Mouse (Mus musculus) forebrain, embryonic 12.5 days (tissue): Measurements from ENCODE around the gene Setx. TPM values are rescaled to one million over a fixed set of nuclear protein-coding genes. Genes with fewer than 3 reads are reported as not detected.
A peak's percentile ranks its signal among the peaks of the same experiment; 100 is the strongest.
"Not testable (repeated sequence)": the region's sequence is repeated elsewhere in the genome, so short reads cannot be mapped to it uniquely, and the experiment has no call there.

Experiments used
- ATAC-seq: fragments of 200-750 bp; cut with Nextera tagmentation; 2 replicates; pipeline ENCODE4 v1.8.0; 2017; ENCODE audit warnings: moderate TSS enrichment; ENCODE audit not compliant: low FRiP score
- H3K27ac ChIP-seq: fragments of 300-500 bp; sonication (generic); 2 replicates; pipeline ENCODE4 v1.5.1; 2016; ENCODE audit warnings: mild to moderate bottlenecking
- H3K27me3 ChIP-seq: fragments of 300-500 bp; sonication (generic); 2 replicates; pipeline ENCODE4 v1.6.1; 2016; ENCODE audit warnings: mild to moderate bottlenecking
- H3K36me3 ChIP-seq: fragments of 300-500 bp; sonication (generic); replicated peaks from 2 replicates; pipeline ENCODE4 v1.6.1; 2016; ENCODE audit warnings: mild to moderate bottlenecking
- H3K4me1 ChIP-seq: fragments of 300-500 bp; sonication (generic); 2 replicates; pipeline ENCODE4 v1.6.1; 2016
- H3K4me2 ChIP-seq: fragments of 300-500 bp; sonication (generic); 2 replicates; pipeline ENCODE4 v1.6.1; 2016; ENCODE audit warnings: mild to moderate bottlenecking, moderate library complexity
- H3K4me3 ChIP-seq: fragments of 300-500 bp; sonication (generic); replicated peaks from 2 replicates; pipeline ENCODE4 v1.5.1; 2016; ENCODE audit warnings: mild to moderate bottlenecking
- H3K9ac ChIP-seq: fragments of 300-500 bp; sonication (generic); 2 replicates; pipeline ENCODE4 v1.6.1; 2016; ENCODE audit warnings: mild to moderate bottlenecking
- H3K9me3 ChIP-seq: fragments of 300-500 bp; sonication (generic); 2 replicates; pipeline ENCODE4 v1.6.1; 2016
- WGBS: fragments of 180-500 bp; shearing (Covaris S2); methylation state at CpG from one replicate; pipeline ENCODE4 v1.1.7; 2016; 5-methylcytosine and 5-hydroxymethylcytosine counted together
- polyA plus RNA-seq: library from polyadenylated mRNA; unstranded; fragments of >200 nt; fragmentation: Nextera tagmentation; extraction: Ambion mirVana; gene quantifications from 2 replicates; pipeline ENCODE4 v1.2.1, GENCODE M21; 2016

Setx gene
- 18.6 and 19.2 TPM in 2 replicates for polyA plus RNA-seq

DNA sequence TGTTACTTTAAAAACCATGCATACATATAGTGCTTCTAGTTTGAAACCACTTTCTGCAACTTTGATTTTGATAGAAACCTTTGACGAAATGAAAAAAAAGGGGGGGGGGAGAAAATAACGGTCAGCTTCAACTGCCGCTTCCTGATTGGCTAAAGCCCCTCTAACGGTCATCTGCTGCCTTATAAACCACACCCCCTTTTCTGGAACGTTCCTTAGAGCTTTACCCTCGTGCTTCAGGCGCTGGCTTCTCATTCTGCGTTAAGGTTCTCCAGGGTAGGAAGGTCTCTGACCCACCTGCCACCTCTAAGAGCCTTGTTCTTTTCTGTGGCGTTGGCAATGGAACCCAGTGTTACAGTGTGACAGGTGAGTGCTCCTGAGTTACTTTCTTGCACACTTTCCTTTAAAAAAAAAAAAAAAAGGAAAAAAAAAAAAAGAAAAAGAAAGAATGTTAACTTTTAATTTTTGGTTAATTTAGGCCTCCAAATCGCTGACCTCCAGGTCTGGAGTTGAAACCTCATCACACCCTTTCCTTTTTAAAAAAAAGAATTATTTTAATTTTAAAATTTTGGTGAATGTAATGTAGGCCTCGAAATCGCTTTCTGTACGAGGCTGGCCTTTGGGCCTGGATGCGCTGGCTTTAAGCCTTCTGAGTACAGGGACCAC is at the start of gene Setx:
Gene Setx (plus strand): TSS at position 275 of the 663 bp plus-strand sequence.
- peak; percentile 9; the same call in 1 of the 2 replicates for ATAC-seq
- peak within 1 kb of the TSS; percentile 83 for H3K9ac ChIP-seq
- peaks cover 15% of the 10 kb centered on the region; the same call in 1 of the 2 replicates for H3K36me3 ChIP-seq
- H3K4me2 ChIP-seq = peak within 1 kb of the TSS; percentile 84
- 74% methylated on average over 14 of the region's 14 CpGs for WGBS
- H3K4me3 ChIP-seq = peak within 1 kb of the TSS; percentile 65
- no peaks in the 10 kb centered on the region for H3K27me3 ChIP-seq
- H3K27ac ChIP-seq = peak within 1 kb of the TSS; percentile 96
- no peaks in the 10 kb centered on the region for H3K9me3 ChIP-seq
- peaks cover 15% of the 10 kb centered on the region for H3K4me1 ChIP-seq

GRCm38 (mm10) chr2:29074676-29075075 is 49.3 kb upstream of the Setx start:
- Histone ChIP-seq H3K27me3 (no peaks in the 10 kb centered on the region), H3K36me3 (peaks cover 85% of the 10 kb centered on the region)
- WGBS = 92% methylated on average over 7 of the region's 7 CpGs

DNA sequence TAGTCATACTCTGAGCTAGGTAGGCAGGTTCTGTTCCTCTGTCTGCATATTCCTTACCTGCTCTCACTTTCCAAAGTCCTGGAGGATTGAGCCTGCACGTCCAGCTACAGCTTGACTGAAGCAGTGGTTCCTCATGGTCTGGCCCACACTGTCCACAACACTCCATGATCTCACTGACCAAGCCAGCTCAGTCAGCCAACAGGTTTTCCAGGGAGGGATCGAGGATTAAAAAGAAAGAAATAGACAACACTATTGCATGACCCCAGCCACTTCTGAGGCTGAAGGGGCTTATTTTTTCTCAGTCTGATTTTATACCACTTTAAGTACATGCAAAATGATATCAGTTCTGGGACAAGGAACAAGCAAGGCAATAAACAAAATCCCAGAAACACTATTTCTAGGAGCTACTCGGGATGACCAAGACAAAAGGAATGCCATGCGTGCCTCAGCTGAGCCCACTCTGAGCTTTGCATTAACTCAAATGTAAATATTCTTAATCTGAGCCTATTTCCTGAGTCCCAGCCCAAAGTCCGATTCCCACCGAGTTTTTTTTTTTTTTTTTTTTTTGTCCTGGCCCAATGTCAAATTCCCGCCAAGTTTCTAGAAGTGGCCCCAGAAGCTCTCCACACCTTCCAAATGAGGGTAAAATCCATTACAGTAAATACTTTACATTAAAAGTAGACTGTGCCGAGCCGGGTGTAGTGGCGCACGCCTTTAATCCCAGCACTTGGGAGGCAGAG is 48.5 kb upstream of the Setx start:
- no peak for ATAC-seq
- Histone ChIP-seq H3K4me2 (no peak overlapping the region), H3K9ac (no peak overlapping the region), H3K4me3 (no peak overlapping the region), H3K4me1 (no peaks in the 10 kb centered on the region), H3K27me3 (no peaks in the 10 kb centered on the region), H3K27ac (no peak overlapping the region), H3K36me3 (peaks cover 86% of the 10 kb centered on the region), H3K9me3 (no peaks in the 10 kb centered on the region)
- WGBS = 95% methylated on average over 11 of the region's 11 CpGs

More at GRCm38 (mm10) chr2:29074676-29075075, 49.3 kb upstream of the Setx start:
- H3K27ac ChIP-seq = no peak overlapping the region
- H3K9me3 ChIP-seq = no peaks in the 10 kb centered on the region
- ATAC-seq = no peak
- no peak overlapping the region for H3K9ac ChIP-seq
- no peak overlapping the region for H3K4me3 ChIP-seq
- no peaks in the 10 kb centered on the region for H3K4me1 ChIP-seq
- no peak overlapping the region for H3K4me2 ChIP-seq

GRCm38 (mm10) chr2:29076226-29076625 is 47.8 kb upstream of the Setx start:
- no peak overlapping the region for H3K9ac ChIP-seq
- 86% methylated on average over 2 of the region's 2 CpGs for WGBS
- no peak overlapping the region for H3K27ac ChIP-seq
- H3K4me3 ChIP-seq = no peak overlapping the region
- no peaks in the 10 kb centered on the region for H3K9me3 ChIP-seq
- H3K36me3 ChIP-seq = peaks cover 86% of the 10 kb centered on the region
- no peaks in the 10 kb centered on the region for H3K4me1 ChIP-seq
- H3K27me3 ChIP-seq = no peaks in the 10 kb centered on the region
- H3K4me2 ChIP-seq = no peak overlapping the region
- no peak for ATAC-seq

GRCm38 (mm10) chr2:29081965-29082364 is 42.0 kb upstream of the Setx start:
- Histone ChIP-seq H3K4me2 (no peak overlapping the region), H3K4me3 (no peak overlapping the region), H3K27me3 (no peaks in the 10 kb centered on the region), H3K9ac (no peak overlapping the region), H3K9me3 (no peaks in the 10 kb centered on the region), H3K4me1 (no peaks in the 10 kb centered on the region), H3K36me3 (peaks cover 90% of the 10 kb centered on the region), H3K27ac (no peak overlapping the region)
- 71% methylated on average over 3 of the region's 3 CpGs for WGBS
- ATAC-seq = no peak

GRCm38 (mm10) chr2:29086026-29086425 is 38.0 kb upstream of the Setx start:
- Histone ChIP-seq H3K4me2 (no peak overlapping the region), H3K4me1 (no peaks in the 10 kb centered on the region), H3K4me3 (no peak overlapping the region), H3K27me3 (no peaks in the 10 kb centered on the region), H3K36me3 (peaks cover 57% of the 10 kb centered on the region), H3K9ac (no peak overlapping the region), H3K27ac (no peak overlapping the region), H3K9me3 (no peaks in the 10 kb centered on the region)
- ATAC-seq = no peak
- WGBS = 96% methylated on average over 7 of the region's 7 CpGs

- H3K4me1 ChIP-seq, H3K4me2 ChIP-seq, ATAC-seq, H3K27ac ChIP-seq, H3K4me3 ChIP-seq, H3K9ac ChIP-seq, H3K27me3 ChIP-seq, H3K9me3 ChIP-seq: not testable (repeated sequence)
- H3K36me3 ChIP-seq = peaks cover 24% of the 10 kb centered on the region
- WGBS = 86% methylated on average over 6 of the region's 6 CpGs
These were observed 34.7 kb upstream of the Setx start for GRCm38 (mm10) chr2:29089276-29089675.

DNA sequence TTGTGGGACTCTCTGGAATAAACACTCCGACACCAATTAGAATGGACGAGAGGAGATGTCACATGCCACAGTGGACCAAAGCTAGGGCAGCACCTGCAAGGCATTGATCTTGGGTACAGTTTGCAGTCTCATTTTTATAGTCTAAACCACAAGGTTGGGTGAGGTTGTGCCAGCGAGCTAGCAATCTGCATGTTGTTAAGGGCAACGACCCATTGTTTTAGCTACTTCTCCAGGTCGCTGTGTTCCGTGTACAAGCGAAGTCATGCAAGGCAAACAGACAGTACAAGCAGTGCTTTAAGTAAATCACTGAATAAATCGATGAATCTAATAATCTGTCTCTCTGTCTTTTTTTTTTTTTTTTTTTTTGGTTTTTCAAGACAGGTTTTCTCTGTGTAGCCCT is 28.3 kb upstream of the Setx start:
- Histone ChIP-seq H3K9me3 (no peaks in the 10 kb centered on the region), H3K4me1 (no peaks in the 10 kb centered on the region), H3K36me3 (no peaks in the 10 kb centered on the region), H3K4me3 (no peak overlapping the region), H3K27me3 (no peaks in the 10 kb centered on the region), H3K9ac (no peak overlapping the region), H3K27ac (no peak overlapping the region), H3K4me2 (no peak overlapping the region)
- WGBS = 95% methylated on average over 8 of the region's 8 CpGs
- ATAC-seq = no peak

DNA sequence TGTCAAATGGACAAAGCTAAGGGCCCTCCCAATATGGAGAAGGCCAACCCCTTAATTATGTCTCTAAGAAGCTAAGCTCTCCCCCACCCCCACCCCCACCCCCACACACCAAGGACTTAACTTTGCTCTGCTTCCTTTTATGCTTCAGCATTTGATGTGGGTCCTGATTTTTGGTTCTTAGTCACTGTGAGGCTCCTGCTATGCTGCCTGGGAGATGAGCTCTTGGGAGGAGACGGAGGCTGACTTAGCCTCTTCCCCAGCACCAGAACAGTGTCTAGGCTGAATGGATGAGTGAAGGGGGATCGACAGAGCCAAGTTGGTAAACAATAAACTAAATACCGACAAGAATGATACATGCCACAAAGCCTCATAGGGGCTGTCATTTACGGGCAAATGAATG is 27.2 kb upstream of the Setx start:
- no peak overlapping the region for H3K4me3 ChIP-seq
- 42% methylated on average over 4 of the region's 4 CpGs for WGBS
- H3K4me2 ChIP-seq = no peak overlapping the region
- H3K27ac ChIP-seq = no peak overlapping the region
- no peak for ATAC-seq
- no peaks in the 10 kb centered on the region for H3K9me3 ChIP-seq
- H3K9ac ChIP-seq = no peak overlapping the region
- H3K4me1 ChIP-seq = no peaks in the 10 kb centered on the region
- H3K27me3 ChIP-seq = no peaks in the 10 kb centered on the region
- H3K36me3 ChIP-seq = no peaks in the 10 kb centered on the region

GRCm38 (mm10) chr2:29097465-29097864 is 26.5 kb upstream of the Setx start:
- H3K9ac ChIP-seq = no peak overlapping the region
- no peaks in the 10 kb centered on the region for H3K36me3 ChIP-seq
- no peak overlapping the region for H3K4me3 ChIP-seq
- no peaks in the 10 kb centered on the region for H3K9me3 ChIP-seq
- H3K4me2 ChIP-seq = no peak overlapping the region
- no peak for ATAC-seq
- no peaks in the 10 kb centered on the region for H3K27me3 ChIP-seq
- no peak overlapping the region for H3K27ac ChIP-seq
- no peaks in the 10 kb centered on the region for H3K4me1 ChIP-seq
- 77% methylated on average over 3 of the region's 3 CpGs for WGBS

DNA sequence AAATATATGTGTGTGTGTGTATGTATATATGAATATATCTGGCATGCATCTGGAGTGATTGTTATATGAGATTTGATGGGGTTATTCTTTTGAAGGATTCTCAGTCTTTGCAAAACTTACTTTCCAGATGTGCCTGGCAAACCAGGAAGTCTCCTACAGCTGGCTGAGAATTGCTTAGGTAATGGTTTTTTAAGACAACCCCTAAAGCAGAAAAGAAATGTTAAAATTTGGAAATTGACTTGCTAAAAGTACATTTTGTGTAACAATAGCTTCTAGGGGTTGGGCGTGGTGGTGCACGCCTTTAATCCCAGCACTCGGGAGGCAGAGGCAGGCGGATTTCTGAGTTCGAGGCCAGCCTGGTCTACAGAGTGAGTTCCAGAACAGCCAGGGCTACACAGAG is 26.0 kb upstream of the Setx start:
- 99% methylated on average over 5 of the region's 5 CpGs for WGBS
- not testable (repeated sequence) for H3K27me3 ChIP-seq, H3K9ac ChIP-seq, H3K4me3 ChIP-seq, H3K9me3 ChIP-seq, H3K4me1 ChIP-seq, H3K36me3 ChIP-seq, ATAC-seq, H3K27ac ChIP-seq, H3K4me2 ChIP-seq

DNA sequence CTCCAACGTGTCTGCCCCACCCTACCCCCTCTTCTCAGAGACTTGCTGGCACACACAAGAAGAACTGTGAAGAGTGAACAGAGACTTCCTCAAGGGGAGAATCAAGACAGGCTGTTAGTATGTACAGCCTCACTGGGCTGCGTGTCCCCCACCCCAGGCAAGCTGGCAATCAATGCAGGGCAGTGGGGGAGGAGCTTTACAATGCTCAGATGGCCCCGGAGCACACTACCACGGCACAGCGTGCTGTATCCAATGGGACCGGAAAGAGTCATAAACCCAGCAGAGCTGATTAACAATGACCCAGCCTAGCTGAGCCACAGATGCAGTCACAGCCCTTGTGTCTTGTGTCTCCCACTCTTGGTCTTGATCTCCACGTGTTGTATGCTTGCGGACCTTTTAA is 25.2 kb upstream of the Setx start:
- no peak for ATAC-seq
- no peak overlapping the region for H3K4me2 ChIP-seq
- H3K27me3 ChIP-seq = no peaks in the 10 kb centered on the region
- no peaks in the 10 kb centered on the region for H3K4me1 ChIP-seq
- H3K9ac ChIP-seq = no peak overlapping the region
- no peaks in the 10 kb centered on the region for H3K9me3 ChIP-seq
- no peaks in the 10 kb centered on the region for H3K36me3 ChIP-seq
- H3K27ac ChIP-seq = no peak overlapping the region
- WGBS = 84% methylated on average over 8 of the region's 8 CpGs
- no peak overlapping the region for H3K4me3 ChIP-seq

- no peak overlapping the region for H3K27ac ChIP-seq
- no peaks in the 10 kb centered on the region for H3K4me1 ChIP-seq
- no peaks in the 10 kb centered on the region for H3K27me3 ChIP-seq
- ATAC-seq = no peak
- 93% methylated on average over 14 of the region's 14 CpGs for whole genome bisulfite sequencing
- H3K36me3 ChIP-seq = no peaks in the 10 kb centered on the region
- no peak overlapping the region for H3K4me3 ChIP-seq
- no peak overlapping the region for H3K9ac ChIP-seq
- H3K9me3 ChIP-seq = no peaks in the 10 kb centered on the region
- H3K4me2 ChIP-seq = no peak overlapping the region
These were observed 24.3 kb upstream of the Setx start for GRCm38 (mm10) chr2:29099646-29100045.
